Mouse (Mus musculus) adipocyte (in vitro differentiated cells): ENCODE data around the gene Card10.

ENCODE experiments used
- DNase-seq: peaks from one replicate; pipeline ENCODE4 v3.0.0-alpha.2; 2016; ENCODE audit warnings: low spot score

Card10 gene

GRCm38 (mm10) chr15:78772856-78773255 is 30.0 kb downstream of the Card10 start:
- no peak for DNase-seq

- DNase-seq, result no peak
Measured at GRCm38 (mm10) chr15:78772368-78772763, 30.5 kb downstream of the Card10 start.

- no peak for DNase-seq
Measured at GRCm38 (mm10) chr15:78771531-78772367, 31.1 kb downstream of the Card10 start.

- no peak for DNase-seq
Measured at GRCm38 (mm10) chr15:78770983-78771355, 31.9 kb downstream of the Card10 start.

GRCm38 (mm10) chr15:78770234-78770982 is 32.4 kb downstream of the Card10 start:
- peak; percentile 82 for DNase-seq

- no peak for DNase-seq
Measured at GRCm38 (mm10) chr15:78769064-78769463, 33.8 kb downstream of the Card10 start.

- DNase-seq, result no peak
Measured at GRCm38 (mm10) chr15:78763704-78764103, 39.1 kb downstream of the Card10 start.

- no peak for DNase-seq
Measured at GRCm38 (mm10) chr15:78763210-78763609, 39.6 kb downstream of the Card10 start.

- DNase-seq, result no peak
Measured at GRCm38 (mm10) chr15:78761112-78761511, 41.7 kb downstream of the Card10 start.

- DNase-seq, result no peak
Measured at GRCm38 (mm10) chr15:78758132-78758531, 44.7 kb downstream of the Card10 start.

- peak; percentile 71 for DNase-seq
Measured at GRCm38 (mm10) chr15:78755966-78756725, 46.7 kb downstream of the Card10 start.

- peak; percentile 83 for DNase-seq
Measured at GRCm38 (mm10) chr15:78755226-78755625, 47.6 kb downstream of the Card10 start.

- DNase-seq, result no peak
Measured at GRCm38 (mm10) chr15:78754144-78754543, 48.7 kb downstream of the Card10 start.

GRCm38 (mm10) chr15:78752991-78753390 is 49.9 kb downstream of the Card10 start:
- DNase-seq, result no peak

- DNase-seq, result no peak
Measured at GRCm38 (mm10) chr15:78750608-78751350, 52.1 kb downstream of the Card10 start.

- DNase-seq, result peak; percentile 76
Measured at GRCm38 (mm10) chr15:78749855-78750254, 53.0 kb downstream of the Card10 start.

- DNase-seq, result peak; percentile 43
Measured at GRCm38 (mm10) chr15:78744206-78744605, 58.6 kb downstream of the Card10 start.

GRCm38 (mm10) chr15:78742831-78743230 is 60.0 kb downstream of the Card10 start:
- no peak for DNase-seq

GRCm38 (mm10) chr15:78740662-78741061 is 62.2 kb downstream of the Card10 start:
- no peak for DNase-seq

- no peak for DNase-seq
Measured at GRCm38 (mm10) chr15:78737146-78737545, 65.7 kb downstream of the Card10 start.

- no peak for DNase-seq
Measured at GRCm38 (mm10) chr15:78736681-78737100, 66.2 kb downstream of the Card10 start.

GRCm38 (mm10) chr15:78736181-78736579 is 66.7 kb downstream of the Card10 start:
- DNase-seq, result no peak
